Mouse (Mus musculus): ENCODE results near the gene Ppid. TPM values are rescaled to one million over a fixed set of nuclear protein-coding genes. Genes with fewer than 3 reads are reported as not detected.

Ppid gene
- 70.6 TPM for polyA plus RNA-seq (2017; shearing (Covaris generic))

DNA sequence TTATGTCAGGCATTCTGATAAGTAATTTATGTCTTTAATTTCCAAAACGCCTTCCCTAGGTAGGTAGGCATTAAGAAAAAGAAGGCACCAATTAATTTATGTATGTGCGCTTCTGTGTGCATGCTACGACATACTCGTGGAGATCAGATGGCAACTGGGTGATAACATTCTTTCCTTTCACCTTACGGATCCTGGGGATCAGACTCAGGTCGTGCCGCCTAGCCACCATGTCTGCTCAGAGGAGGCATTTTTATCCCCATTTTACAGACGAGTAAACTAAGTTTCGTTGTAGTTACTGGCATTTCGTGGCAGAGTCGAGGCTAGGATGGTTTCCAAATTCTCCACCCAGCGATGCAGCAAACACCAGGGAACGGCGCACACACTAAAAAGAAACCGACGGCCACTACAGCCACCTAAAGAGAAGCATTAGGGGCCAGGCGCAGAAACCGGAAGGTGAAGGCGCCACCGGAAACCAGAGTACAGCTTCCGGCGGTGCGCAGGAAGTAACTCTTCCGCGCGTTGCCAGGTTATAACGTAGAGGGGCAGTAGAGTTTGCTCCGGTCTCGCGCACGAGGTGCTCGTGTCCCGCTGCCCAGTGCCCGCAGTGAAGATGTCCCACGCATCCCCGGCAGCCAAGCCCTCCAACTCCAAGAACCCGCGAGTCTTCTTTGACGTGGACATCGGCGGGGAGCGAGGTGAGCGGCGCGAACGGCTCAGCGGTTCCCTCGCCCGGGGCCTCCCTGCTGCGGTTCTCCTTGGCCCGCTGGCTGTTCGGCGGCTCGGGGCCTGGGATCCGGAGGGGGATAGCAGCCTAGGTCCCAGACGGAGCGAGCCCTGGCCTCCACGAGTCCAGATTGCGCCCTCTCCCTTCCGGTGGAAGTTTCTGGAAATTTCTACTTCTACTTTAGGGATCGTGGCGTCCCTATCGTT is at the start of gene Ppid:
Gene Ppid (plus strand): TSS at position 480 of the 930 bp plus-strand sequence.

DNA sequence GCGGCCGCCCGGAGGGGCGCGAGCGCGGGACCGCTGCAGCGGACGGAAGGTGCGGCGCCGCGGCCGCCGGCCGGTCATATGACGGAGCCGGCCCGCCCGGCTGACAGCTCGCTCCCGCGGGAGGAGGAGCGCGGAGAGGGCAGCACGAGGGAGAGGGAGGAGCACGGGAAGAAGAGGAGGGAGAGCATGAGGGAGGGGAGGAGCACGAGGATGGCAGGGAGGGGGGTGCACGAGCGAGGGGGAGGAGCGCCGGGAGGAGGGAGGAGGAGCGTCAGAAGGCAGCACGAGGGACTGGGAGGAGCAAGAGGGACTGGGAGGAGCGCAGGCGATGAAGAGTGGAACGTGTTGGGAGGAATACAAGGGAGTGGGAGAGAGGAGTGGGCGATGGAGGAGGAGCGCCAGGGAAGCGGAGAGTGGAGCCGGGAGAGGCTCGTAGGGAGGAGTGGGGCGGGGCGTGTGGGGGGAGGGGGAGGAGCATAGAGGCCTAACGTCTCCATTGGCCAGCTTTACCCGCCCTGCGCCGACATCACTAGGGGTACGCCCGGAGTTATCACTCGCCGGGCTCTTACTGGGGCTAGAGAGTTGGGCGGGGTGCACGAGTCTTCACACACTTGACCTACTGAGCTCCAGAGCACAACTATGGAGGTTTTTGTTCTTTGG is 23.3 kb upstream of the Ppid start, which contains the start of gene Fnip2:
Gene Fnip2 (minus strand): TSS at position 94 of the 660 bp plus-strand sequence.

DNA sequence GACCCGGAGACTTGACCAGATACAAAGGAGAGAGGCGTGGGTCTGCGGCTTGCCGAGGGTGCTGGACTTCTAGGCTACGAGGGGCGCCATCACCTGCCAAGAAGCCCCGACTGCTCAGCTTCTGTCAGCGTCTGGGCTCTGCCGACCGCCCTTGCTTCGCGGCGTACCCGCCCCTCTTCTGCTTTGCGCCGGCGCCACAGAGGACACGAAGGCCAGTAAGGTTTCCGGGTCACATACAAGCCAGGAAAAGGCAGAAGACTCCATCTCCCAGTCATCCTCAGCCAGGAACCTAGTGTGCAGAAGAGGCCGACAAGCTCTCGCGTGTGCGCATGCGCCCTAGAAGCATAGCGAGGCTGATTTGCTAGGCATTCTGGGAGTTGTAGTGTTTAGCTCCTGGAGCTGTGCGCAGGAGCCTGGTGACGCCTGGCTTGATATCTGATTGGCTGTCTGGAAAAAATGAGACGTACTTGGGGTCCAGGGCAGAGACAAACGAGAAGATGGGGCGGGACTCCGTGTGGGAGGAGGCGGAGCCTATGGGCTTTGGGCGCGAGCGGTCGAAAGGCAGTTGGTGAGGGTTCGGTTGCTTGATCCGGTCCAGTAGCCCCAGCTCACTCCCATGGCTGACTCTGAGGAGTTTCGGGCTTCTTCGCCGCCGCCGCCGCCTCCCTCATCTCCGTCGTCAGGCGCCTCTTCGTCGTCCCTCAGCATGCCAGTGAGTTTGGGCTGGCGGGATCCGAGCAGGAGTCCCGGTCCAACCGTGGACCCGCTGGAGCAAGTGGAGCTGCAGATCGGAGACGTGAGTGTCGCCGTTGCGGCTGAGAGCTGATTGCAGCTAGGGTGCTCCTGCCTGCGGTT is 37.6 kb downstream of the Ppid start, which contains the start of gene 4930579G24Rik:
Gene 4930579G24Rik (plus strand): TSS at position 519 of the 855 bp plus-strand sequence.

DNA sequence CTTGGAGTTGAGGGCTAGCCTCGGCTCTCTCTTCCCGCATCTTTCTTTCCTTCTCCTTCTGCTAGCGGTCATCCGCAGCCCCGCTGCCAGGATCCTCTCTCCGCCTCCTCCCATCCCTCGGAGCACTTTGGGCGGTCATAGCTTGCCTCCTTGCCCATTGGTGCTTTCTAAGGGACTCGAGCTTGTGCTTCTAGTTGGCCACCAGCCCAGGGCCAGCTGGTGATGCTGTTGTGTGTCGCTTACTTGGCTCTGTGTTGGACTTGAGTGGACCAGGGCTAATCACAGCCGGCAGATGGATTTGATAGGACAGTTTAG is 38.2 kb downstream of the Ppid start, which contains the start of gene Etfdh:
Gene Etfdh (minus strand): TSS at position 85 of the 315 bp plus-strand sequence.

Other genes starting within 250 kb of the Ppid start
- 0.54 TPM for gene Fnip2, start 23.5 kb upstream of the Ppid start, polyA plus RNA-seq (2017; shearing (Covaris generic))
- 5.4 TPM for gene 4930579G24Rik, start 37.7 kb downstream of the Ppid start, polyA plus RNA-seq (2017; shearing (Covaris generic))
- gene Etfdh, start 38.2 kb downstream of the Ppid start, polyA plus RNA-seq (2017; shearing (Covaris generic)): 40.3 TPM
- not detected for gene Rxfp1, start 146.5 kb downstream of the Ppid start, polyA plus RNA-seq (2017; shearing (Covaris generic))